In the genomic region with DNA sequence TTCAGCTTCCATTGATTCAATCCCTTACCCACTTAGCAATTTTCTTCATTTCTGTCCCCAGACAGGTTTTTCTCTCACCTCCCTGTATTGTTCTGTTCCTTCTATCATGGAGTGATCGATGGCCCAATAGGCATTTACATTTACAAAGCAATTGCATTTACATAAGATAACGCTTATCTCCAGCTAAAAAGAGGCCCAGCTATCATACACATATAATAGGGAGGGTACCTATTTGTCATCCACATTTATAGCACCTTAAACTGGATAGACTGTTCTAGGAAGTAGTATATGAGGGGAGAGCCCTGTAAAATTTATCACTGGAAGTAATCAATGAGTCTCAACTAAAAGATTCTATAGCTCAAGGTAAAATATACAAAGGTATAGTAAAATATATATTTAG, we compare ENCODE assay signal across 19 mouse cellular contexts.
"Had no signal": no experiment of that assay in that cellular context is flagged by ENCODE, and none has a peak within 500 bp of the region (broad histone marks: within the 10 kb centered on the region; RNA-seq: fewer than 3 reads in every experiment).

No protein-coding gene starts in this region.

- DNase-seq: lung, adult 18-20 months; lung, embryonic 14.5 days; lung, postnatal 10 days; lung, postnatal 4 days; midbrain, embryonic 14.5 days; retina, postnatal 1 day; right cerebral cortex, adult 18-20 months; right cerebral cortex, postnatal 25 days; right cerebral cortex, postnatal 4 days; spleen, adult 18-20 months; thymus, adult 18-20 months; thymus, postnatal 14 days; thymus, postnatal 36 days had no signal

- ATAC-seq: midbrain, embryonic 16.5 days had no signal

- H3K27me3 ChIP-seq: midbrain, embryonic 12.5 days; neural tube, embryonic 13.5 days; neural tube, embryonic 15.5 days had no signal

- H3K27ac ChIP-seq: midbrain, embryonic 10.5 days; midbrain, embryonic 12.5 days; neural tube, embryonic 13.5 days; neural tube, embryonic 15.5 days had no signal

- H3K9ac ChIP-seq: lung, embryonic 14.5 days; midbrain, embryonic 12.5 days; neural tube, embryonic 13.5 days; neural tube, embryonic 15.5 days had no signal

- H3K9me3 ChIP-seq: midbrain, embryonic 10.5 days; midbrain, embryonic 12.5 days; neural tube, embryonic 13.5 days; neural tube, embryonic 15.5 days had no signal

- H3K4me2 ChIP-seq: lung, embryonic 14.5 days; midbrain, embryonic 12.5 days; neural tube, embryonic 13.5 days; neural tube, embryonic 15.5 days had no signal

- H3K4me3 ChIP-seq: midbrain, embryonic 10.5 days; midbrain, embryonic 12.5 days; myocyte; neural tube, embryonic 13.5 days; neural tube, embryonic 15.5 days had no signal

- H3K4me1 ChIP-seq: midbrain, embryonic 10.5 days; midbrain, embryonic 12.5 days; neural tube, embryonic 13.5 days; neural tube, embryonic 15.5 days had no signal

- H3K36me3 ChIP-seq: midbrain, embryonic 10.5 days; midbrain, embryonic 12.5 days; neural tube, embryonic 13.5 days; neural tube, embryonic 15.5 days had no signal
